Mouse (Mus musculus) MEL (cell line): ENCODE measurements around the gene Aldh6a1. TPM values are rescaled to one million over a fixed set of nuclear protein-coding genes. Genes with fewer than 3 reads are reported as not detected.
A peak's percentile ranks its signal among the peaks of the same experiment; 100 is the strongest.

Source experiments
- DNase-seq: peaks from one replicate; pipeline ENCODE4 v3.0.0; 2011; ENCODE audit warnings: low read depth, low spot score
- H3K27ac ChIP-seq: 2 replicates; pipeline ENCODE4 v1.5.1; 2012; ENCODE audit warnings: low read depth, mild to moderate bottlenecking, control low read depth, low read length, moderate library complexity; ENCODE audit not compliant: control insufficient read depth
- H3K27me3 ChIP-seq, 2 experiments: fragments of 150-350 bp in 1 of 2; sonication (generic) in 1 of 2; 2 replicates each; pipeline ENCODE4 v1.6.1; 2012; ENCODE audit warnings: low read length in 2 of 2, mild to moderate bottlenecking in 2 of 2, improper control_type of control experiment in 1 of 2, moderate library complexity in 1 of 2; ENCODE audit not compliant: insufficient read depth in 2 of 2, control insufficient read depth in 1 of 2
- H3K36me3 ChIP-seq, 2 experiments: 2 replicates each; pipeline ENCODE4 v1.6.1; 2012 to 2014; ENCODE audit warnings: low read length in 2 of 2, improper control_type of control experiment in 1 of 2, inconsistent platforms in 1 of 2, mild to moderate bottlenecking in 1 of 2; ENCODE audit not compliant: insufficient read depth in 2 of 2, control insufficient read depth in 1 of 2
- H3K4me1 ChIP-seq, 2 experiments: fragments of 150-350 bp in 1 of 2; sonication (generic) in 1 of 2; 2 replicates each; pipeline ENCODE4 v1.6.1; 2012; ENCODE audit warnings: low read length in 2 of 2, improper control_type of control experiment in 1 of 2, mild to moderate bottlenecking in 1 of 2; ENCODE audit not compliant: insufficient read depth in 2 of 2, control insufficient read depth in 1 of 2
- H3K4me3 ChIP-seq, 2 experiments: fragments of 150-350 bp in 1 of 2; sonication (generic) in 1 of 2; 2 replicates each; pipeline ENCODE4 v1.5.1; 2012; ENCODE audit warnings: low read depth in 2 of 2, low read length in 2 of 2, mild to moderate bottlenecking in 2 of 2, moderate library complexity in 2 of 2, control low read depth in 1 of 2, improper control_type of control experiment in 1 of 2; ENCODE audit not compliant: control insufficient read depth in 1 of 2, insufficient read depth in 1 of 2
- H3K79me2 ChIP-seq: 2 replicates; pipeline ENCODE4 v1.6.1; 2012; ENCODE audit warnings: mild to moderate bottlenecking, low read length, moderate library complexity; ENCODE audit not compliant: control insufficient read depth, poor library complexity, insufficient read depth
- H3K9ac ChIP-seq: 2 replicates; pipeline ENCODE4 v1.6.1; 2012; ENCODE audit warnings: low read depth, mild to moderate bottlenecking, control low read depth, low read length, moderate library complexity; ENCODE audit not compliant: control insufficient read depth, poor library complexity, severe bottlenecking
- H3K9me3 ChIP-seq: fragments of 150-350 bp; sonication (generic); replicated peaks from 2 replicates; pipeline ENCODE4 v1.6.1; 2012; ENCODE audit warnings: mild to moderate bottlenecking, low read length, improper control_type of control experiment, moderate library complexity; ENCODE audit not compliant: insufficient read depth
- BHLHE40 ChIP-seq: IDR thresholded peaks from 2 replicates; pipeline ENCODE4 v1.6.1; 2012; ENCODE audit warnings: low read depth, mild to moderate bottlenecking, inconsistent platforms, low read length, improper control_type of control experiment, borderline replicate concordance
- CHD1 ChIP-seq: IDR thresholded peaks from 2 replicates; pipeline ENCODE4 v1.6.1; 2012; ENCODE audit warnings: low read depth, mild to moderate bottlenecking, inconsistent platforms, low read length, improper control_type of control experiment
- CHD2 ChIP-seq: IDR thresholded peaks from 2 replicates; pipeline ENCODE4 v1.6.1; 2011; ENCODE audit warnings: low read length, improper control_type of control experiment
- CTCF ChIP-seq, 3 experiments: IDR thresholded peaks in 2 of 3; conservative IDR thresholded peaks in 1 of 3; 2 replicates each; pipeline ENCODE4 v1.5.1; 2011 to 2012; ENCODE audit warnings: low read length in 3 of 3, low read depth in 2 of 3, mild to moderate bottlenecking in 2 of 3, improper control_type of control experiment in 1 of 3, inconsistent platforms in 1 of 3, mixed read lengths in 1 of 3, moderate library complexity in 1 of 3; ENCODE audit not compliant: control insufficient read depth in 1 of 3, insufficient read depth in 1 of 3, poor library complexity in 1 of 3, severe bottlenecking in 1 of 3
- E2F4 ChIP-seq: IDR thresholded peaks from 2 replicates; pipeline ENCODE4 v1.6.1; 2011; ENCODE audit warnings: low read depth, low read length, improper control_type of control experiment, borderline replicate concordance
- ELF1 ChIP-seq: IDR thresholded peaks from 2 replicates; pipeline ENCODE4 v1.6.1; 2014; ENCODE audit warnings: low read depth, mild to moderate bottlenecking, inconsistent platforms, low read length, improper control_type of control experiment, moderate library complexity
- ETS1 ChIP-seq: IDR thresholded peaks from 2 replicates; pipeline ENCODE4 v1.6.1; 2012; ENCODE audit warnings: low read depth, mild to moderate bottlenecking, inconsistent platforms, low read length, improper control_type of control experiment, moderate library complexity
- GABPA ChIP-seq: IDR thresholded peaks from 2 replicates; pipeline ENCODE4 v1.6.1; 2012; ENCODE audit warnings: low read depth, mild to moderate bottlenecking, inconsistent platforms, low read length, improper control_type of control experiment, moderate library complexity
- GATA1 ChIP-seq: IDR thresholded peaks from 2 replicates; pipeline ENCODE4 v1.6.1; 2011; ENCODE audit warnings: low read depth, low read length, improper control_type of control experiment
- MAX ChIP-seq: IDR thresholded peaks from 2 replicates; pipeline ENCODE4 v1.6.1; 2011; ENCODE audit warnings: low read length, improper control_type of control experiment
- MEF2A ChIP-seq: IDR thresholded peaks from 2 replicates; pipeline ENCODE4 v1.6.1; 2014; ENCODE audit warnings: low read depth, mild to moderate bottlenecking, inconsistent platforms, low read length, improper control_type of control experiment; ENCODE audit not compliant: poor library complexity, insufficient replicate concordance, severe bottlenecking; ENCODE audit errors: extremely low read depth
- MXI1 ChIP-seq: IDR thresholded peaks from 2 replicates; pipeline ENCODE4 v1.6.1; 2011; ENCODE audit warnings: mild to moderate bottlenecking, low read depth, low read length, improper control_type of control experiment
- POLR2A ChIP-seq, 2 experiments: IDR thresholded peaks; 2 replicates each; pipeline ENCODE4 v1.6.1; 2011 to 2012; ENCODE audit warnings: low read length in 2 of 2, mild to moderate bottlenecking in 2 of 2, control low read depth in 1 of 2, improper control_type of control experiment in 1 of 2, low read depth in 1 of 2, moderate library complexity in 1 of 2; ENCODE audit not compliant: control insufficient read depth in 1 of 2, insufficient read depth in 1 of 2, poor library complexity in 1 of 2
- POLR2AphosphoS2 ChIP-seq: IDR thresholded peaks from 2 replicates; pipeline ENCODE4 v1.6.1; 2011; ENCODE audit warnings: low read length, improper control_type of control experiment
- POLR2AphosphoS5 ChIP-seq: IDR thresholded peaks from 2 replicates; pipeline ENCODE4 v1.6.1; 2012; ENCODE audit warnings: low read depth, borderline replicate concordance, mild to moderate bottlenecking, inconsistent platforms, low read length, moderate library complexity, mixed read lengths
- RAD21 ChIP-seq: IDR thresholded peaks from 2 replicates; pipeline ENCODE4 v1.6.1; 2011; ENCODE audit warnings: mild to moderate bottlenecking, low read depth, low read length, improper control_type of control experiment
- SIN3A ChIP-seq: IDR thresholded peaks from 2 replicates; pipeline ENCODE4 v1.6.1; 2012; ENCODE audit warnings: low read length, improper control_type of control experiment, inconsistent platforms
- SMC3 ChIP-seq: IDR thresholded peaks from 2 replicates; pipeline ENCODE4 v1.6.1; 2011; ENCODE audit warnings: low read depth, low read length, improper control_type of control experiment
- TBP ChIP-seq: IDR thresholded peaks from 2 replicates; pipeline ENCODE4 v1.8.0; 2011; ENCODE audit warnings: low read depth, low read length, improper control_type of control experiment
- TCF12 ChIP-seq: IDR thresholded peaks from 2 replicates; pipeline ENCODE4 v1.6.1; 2014; ENCODE audit warnings: low read depth, mild to moderate bottlenecking, inconsistent platforms, low read length, improper control_type of control experiment, moderate library complexity
- USF2 ChIP-seq, 2 experiments: IDR thresholded peaks; 2 replicates each; pipeline ENCODE4 v1.6.1; 2011 to 2012; ENCODE audit warnings: improper control_type of control experiment in 2 of 2, low read length in 2 of 2, borderline replicate concordance in 1 of 2, inconsistent platforms in 1 of 2, low read depth in 1 of 2, mild to moderate bottlenecking in 1 of 2; ENCODE audit not compliant: insufficient read depth in 1 of 2
- ZC3H11A ChIP-seq: IDR thresholded peaks from 2 replicates; pipeline ENCODE4 v1.6.1; 2012; ENCODE audit warnings: low read depth, mild to moderate bottlenecking, inconsistent platforms, low read length, improper control_type of control experiment
- ZNF384 ChIP-seq: IDR thresholded peaks from 2 replicates; pipeline ENCODE4 v1.6.1; 2012; ENCODE audit warnings: low read depth, mild to moderate bottlenecking, inconsistent platforms, low read length, improper control_type of control experiment
- polyA plus RNA-seq, 2 experiments: library from polyadenylated mRNA; stranded (reverse) in 1 of 2; unstranded in 1 of 2; fragments of >175 nt in 1 of 2; fragments of >200 nt in 1 of 2; gene quantifications; 2 replicates each; pipeline versions ENCODE4 v1.2.1 to v1.2.4; 2012; ENCODE audit warnings: low replicate concordance in 2 of 2, low read depth in 1 of 2; ENCODE audit not compliant: insufficient read length in 2 of 2, insufficient read depth in 1 of 2, missing spikeins in 1 of 2
- total RNA-seq: library from RNA; depleted of rRNA; stranded (reverse); fragments of 300-350 nt; gene quantifications from 2 replicates; pipeline ENCODE4 v1.2.3, GENCODE M21; 2012

Gene Aldh6a1
- total and polyA plus RNA-seq, 3 experiments = 1.4 to 2.9 TPM; not detected in 1

- no peak overlapping the region for H3K27ac ChIP-seq
- no peak for TF ChIP-seq E2F4
- no peak for TF ChIP-seq POLR2AphosphoS2
- no peak for TF ChIP-seq SMC3
- no peak for TF ChIP-seq USF2 (IDR thresholded peaks at IDR 0.05; ENCODE audit: borderline replicate concordance in 1 of 2, insufficient read depth in 1 of 2, low read depth in 1 of 2, low read length in 2 of 2)
- no peak for TF ChIP-seq CHD2
- TF ChIP-seq ZNF384 = no peak
- no peak for TF ChIP-seq ZC3H11A
- no peak for TF ChIP-seq ELF1
- no peak for TF ChIP-seq TBP
- TF ChIP-seq MXI1 = no peak
- no peak for TF ChIP-seq SIN3A
- no peak for TF ChIP-seq BHLHE40
- TF ChIP-seq, all 39 proteins: peak for 0
- Histone ChIP-seq H3K9ac (no peak overlapping the region), H3K9me3 (no peaks in the 10 kb centered on the region), H3K4me3 (no peak overlapping the region), H3K36me3 (peaks cover 0 to 3% of the 10 kb centered on the region in 2 experiments; a peak in 1 of 4 replicates), H3K4me1 (no peaks in the 10 kb centered on the region), H3K79me2 (no peaks in the 10 kb centered on the region), H3K27me3 (no peaks in the 10 kb centered on the region)
- DNase-seq = no peak
These were observed 28.1 kb upstream of the Aldh6a1 start for GRCm38 (mm10) chr12:84478937-84479336.

DNA sequence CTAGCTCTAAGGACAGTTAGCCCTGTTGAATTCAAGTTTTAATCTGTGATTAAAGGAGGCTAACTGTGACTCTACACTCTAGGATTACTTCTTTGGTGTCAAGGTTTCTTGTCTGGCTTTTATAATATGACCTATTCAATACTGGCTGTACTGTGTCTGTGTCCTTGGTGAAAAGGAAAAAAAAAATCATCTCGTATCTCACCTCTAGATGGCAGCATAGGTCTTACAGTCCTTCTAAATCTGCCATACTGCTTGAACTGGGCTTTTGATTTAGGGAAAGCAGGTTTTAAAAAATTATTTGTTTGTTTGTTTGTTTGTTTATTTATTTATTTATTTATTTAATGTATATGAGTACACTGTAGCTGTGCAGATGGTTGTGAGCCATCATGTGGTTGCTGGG, 17.9 kb upstream of the Aldh6a1 start:
- DNase-seq = peak; percentile 71
- Histone ChIP-seq H3K9me3 (no peaks in the 10 kb centered on the region), H3K4me1 (no peaks in the 10 kb centered on the region), H3K27me3 (no peaks in the 10 kb centered on the region), H3K36me3 (peaks cover 0 to 11% of the 10 kb centered on the region in 2 experiments; a peak in 2 of 4 replicates), H3K4me3 (no peak overlapping the region), H3K9ac (no peak overlapping the region), H3K27ac (no peak overlapping the region), H3K79me2 (no peaks in the 10 kb centered on the region)
- TF ChIP-seq SMC3 (peak; percentile 50), USF2 (IDR thresholded peaks at IDR 0.05; ENCODE audit: borderline replicate concordance in 1 of 2, insufficient read depth in 1 of 2, low read depth in 1 of 2, low read length in 2 of 2) (no peak), ZC3H11A (peak; percentile 46), RAD21 (peak; percentile 68), ZNF384 (peak; percentile 87), CTCF (IDR thresholded peaks at IDR 0.05 in 2 of 3, conservative IDR thresholded peaks at IDR 0.05 in 1 of 3; ENCODE audit: control insufficient read depth in 1 of 3, insufficient read depth in 1 of 3, low read depth in 2 of 3, low read length in 3 of 3, poor library complexity in 1 of 3, severe bottlenecking in 1 of 3) (peak; percentile 10 to 75 (median 51); a peak in 4 of 6 replicates)

DNA sequence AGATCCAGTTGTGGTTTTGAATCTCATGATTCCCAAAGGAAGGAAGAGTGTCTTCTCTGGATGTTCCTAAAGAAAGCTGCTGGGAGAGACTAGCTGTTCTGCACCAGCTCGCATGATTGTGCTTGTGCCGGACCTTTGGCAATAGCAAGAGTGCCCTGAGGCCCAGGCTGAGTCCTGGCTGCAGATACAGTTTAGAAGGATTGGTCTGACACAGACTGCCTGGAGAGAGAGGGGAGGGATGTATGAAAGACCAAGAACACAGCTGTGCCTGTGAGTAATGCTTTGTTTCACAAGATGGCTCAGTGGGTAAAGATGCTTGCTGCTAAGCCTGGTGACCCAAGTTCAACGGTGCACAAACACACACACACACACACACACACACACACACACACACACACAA, 12.1 kb upstream of the Aldh6a1 start:
- DNase-seq = no peak
- no peak overlapping the region for H3K4me3 ChIP-seq
- no peak overlapping the region for H3K27ac ChIP-seq
- H3K27me3 ChIP-seq = no peaks in the 10 kb centered on the region
- no peaks in the 10 kb centered on the region for H3K79me2 ChIP-seq
- H3K4me1 ChIP-seq = no peaks in the 10 kb centered on the region
- no peak overlapping the region for H3K9ac ChIP-seq
- no peaks in the 10 kb centered on the region for H3K9me3 ChIP-seq
- H3K36me3 ChIP-seq = peaks cover 0 to 28% of the 10 kb centered on the region in 2 experiments; a peak in 2 of 4 replicates
- TF ChIP-seq BHLHE40 = no peak
- no peak for TF ChIP-seq CHD2
- TF ChIP-seq POLR2A (IDR thresholded peaks at IDR 0.05; ENCODE audit: control insufficient read depth in 1 of 2, insufficient read depth in 1 of 2, low read depth in 1 of 2, low read length in 2 of 2, poor library complexity in 1 of 2) = no peak
- no peak for TF ChIP-seq TBP
- TF ChIP-seq ETS1 = no peak
- no peak for TF ChIP-seq MEF2A
- TF ChIP-seq MXI1 = no peak
- TF ChIP-seq GATA1 = no peak
- TF ChIP-seq MAX = no peak
- TF ChIP-seq TCF12 = no peak
- TF ChIP-seq GABPA = no peak
- TF ChIP-seq POLR2AphosphoS5 = no peak
- TF ChIP-seq USF2 (IDR thresholded peaks at IDR 0.05; ENCODE audit: borderline replicate concordance in 1 of 2, insufficient read depth in 1 of 2, low read depth in 1 of 2, low read length in 2 of 2) = no peak
- no peak for TF ChIP-seq SIN3A
- TF ChIP-seq RAD21 = no peak
- no peak for TF ChIP-seq CHD1
- no peak for TF ChIP-seq ELF1
- no peak for TF ChIP-seq POLR2AphosphoS2
- no peak for TF ChIP-seq ZNF384
